Mouse (Mus musculus): Measurements from ENCODE around the gene Azin2. TPM values are rescaled to one million over a fixed set of nuclear protein-coding genes. Genes with fewer than 3 reads are reported as not detected.

Gene Azin2
- polyA plus RNA-seq, 1 experiment from 2014 or later, result 4.7 TPM

GRCm38 (mm10) chr4:128992176-128992575 lies 29.9 kb upstream of the Azin2 start:
- Histone ChIP-seq H3K27ac (no peak overlapping the region), H3K4me3 (no peak overlapping the region), H3K36me3 (peaks cover 9% of the 10 kb centered on the region), H3K9me3 (no peaks in the 10 kb centered on the region), H3K4me1 (peaks cover 26% of the 10 kb centered on the region), H3K27me3 (ENCODE audit: insufficient read depth, poor library complexity, severe bottlenecking) (0 out of 2 replicates have a peak, but pooled peaks cover 8% of the 10 kb centered on the region)
- DNase-seq (ENCODE audit: low spot score), result no peak
- 88% methylated on average over 3 of the region's 3 CpGs for WGBS

DNA sequence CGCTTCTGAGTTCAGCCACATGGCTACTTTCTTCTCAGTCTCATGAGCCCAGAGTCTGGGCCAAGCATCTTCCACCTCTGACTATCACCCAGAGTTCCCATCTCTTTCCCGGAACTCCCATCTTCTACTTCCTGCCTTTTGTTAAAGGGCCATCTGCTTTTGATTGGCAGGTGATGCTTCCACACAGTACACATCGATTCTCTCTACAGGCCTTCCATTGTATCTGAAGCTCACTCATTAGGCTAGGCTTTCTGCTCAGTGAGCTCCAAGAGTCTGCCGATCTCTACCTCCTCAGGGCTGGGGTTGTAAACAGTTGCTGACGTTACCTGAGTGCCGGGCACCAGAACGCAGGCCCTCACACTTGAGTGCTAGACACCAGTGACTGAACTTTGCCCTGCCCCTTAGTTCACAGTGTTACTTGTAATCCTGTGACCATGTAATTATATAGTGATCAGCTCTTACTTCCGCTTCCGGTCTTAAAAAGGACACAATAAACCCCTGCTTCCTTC lies 29.3 kb upstream of the Azin2 start, which contains the start of gene Ak2:
TSS of gene Ak2 (plus strand) at position 459 of the 509 bp plus-strand sequence.
- Histone ChIP-seq H3K36me3 (peaks cover 5% of the 10 kb centered on the region; the same call in 1 of the 2 replicates), H3K27ac (peak within 1 kb of the TSS; percentile 63), H3K4me1 (peaks cover 24% of the 10 kb centered on the region), H3K9me3 (no peaks in the 10 kb centered on the region), H3K4me3 (peak within 1 kb of the TSS; percentile 91; the same call in 1 of the 2 replicates), H3K27me3 (ENCODE audit: insufficient read depth, poor library complexity, severe bottlenecking) (0 out of 2 replicates have a peak, but pooled peaks cover 8% of the 10 kb centered on the region)
- no peak for DNase-seq (ENCODE audit: low spot score)
- WGBS, result 92% methylated on average over 9 of the region's 9 CpGs

GRCm38 (mm10) chr4:128989678-128990077 lies 27.4 kb upstream of the Azin2 start:
- Histone ChIP-seq H3K27me3 (ENCODE audit: insufficient read depth, poor library complexity, severe bottlenecking) (0 out of 2 replicates have a peak, but pooled peaks cover 8% of the 10 kb centered on the region), H3K9me3 (no peaks in the 10 kb centered on the region), H3K4me1 (peaks cover 21% of the 10 kb centered on the region), H3K4me3 (no peak overlapping the region), H3K27ac (no peak overlapping the region), H3K36me3 (no peaks in the 10 kb centered on the region)
- DNase-seq (ENCODE audit: low spot score), result no peak
- WGBS, result 54% methylated on average over 11 of the region's 11 CpGs

DNA sequence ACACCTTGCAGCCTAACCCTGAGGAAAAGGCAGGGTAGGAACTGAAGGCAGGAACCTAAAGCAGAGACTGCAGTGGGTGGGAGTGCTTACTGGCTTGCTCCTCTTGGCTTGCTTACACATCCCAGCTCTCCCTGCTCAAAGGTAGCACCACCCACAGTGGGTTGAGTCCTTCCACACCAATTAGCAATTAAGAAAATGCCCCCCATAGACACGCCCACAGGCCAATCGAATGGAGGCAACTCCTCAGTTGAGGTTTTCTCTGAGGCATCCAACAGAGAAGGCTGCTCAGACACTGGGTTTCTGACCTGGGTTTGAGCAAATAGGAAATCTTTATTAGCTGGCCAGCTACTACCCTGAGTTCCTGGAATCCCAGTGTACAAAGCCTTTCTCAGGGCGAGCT lies 26.7 kb upstream of the Azin2 start:
- no peak for DNase-seq (ENCODE audit: low spot score)
- H3K27me3 ChIP-seq (ENCODE audit: insufficient read depth, poor library complexity, severe bottlenecking), result 0 out of 2 replicates have a peak, but pooled peaks cover 8% of the 10 kb centered on the region
- H3K4me3 ChIP-seq, result no peak overlapping the region
- H3K4me1 ChIP-seq, result peaks cover 13% of the 10 kb centered on the region
- no peak overlapping the region for H3K27ac ChIP-seq
- H3K36me3 ChIP-seq, result no peaks in the 10 kb centered on the region
- H3K9me3 ChIP-seq, result no peaks in the 10 kb centered on the region
- WGBS, result 70% methylated on average over 3 of the region's 3 CpGs

DNA sequence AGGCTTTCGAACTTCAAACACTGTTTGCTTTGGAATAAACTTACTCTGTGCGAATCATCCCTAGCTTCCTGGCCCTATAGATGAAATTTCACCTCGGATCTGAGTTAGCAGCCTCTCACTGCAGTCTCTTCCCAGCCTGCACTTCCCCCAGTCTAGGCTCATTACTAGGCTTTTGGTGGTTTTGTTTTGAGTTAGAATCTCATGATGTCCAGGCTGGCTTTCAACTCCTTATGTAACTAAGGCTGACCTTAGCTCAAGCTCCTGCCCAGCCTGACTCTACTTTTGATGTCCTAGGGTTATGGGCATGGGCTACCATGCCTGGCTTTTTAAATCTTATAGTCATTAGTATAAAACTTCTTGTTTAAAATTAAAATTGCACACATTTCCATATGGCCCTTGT lies 22.4 kb upstream of the Azin2 start:
- Histone ChIP-seq H3K27me3 (ENCODE audit: insufficient read depth, poor library complexity, severe bottlenecking) (0 out of 2 replicates have a peak, but pooled peaks cover 8% of the 10 kb centered on the region), H3K36me3 (no peaks in the 10 kb centered on the region), H3K27ac (no peak overlapping the region), H3K4me3 (no peak overlapping the region), H3K4me1 (peaks cover 3% of the 10 kb centered on the region; the same call in 1 of the 2 replicates), H3K9me3 (no peaks in the 10 kb centered on the region)
- WGBS, result 67% methylated on average over 3 of the region's 3 CpGs
- no peak for DNase-seq (ENCODE audit: low spot score)

GRCm38 (mm10) chr4:128983656-128984055 lies 21.4 kb upstream of the Azin2 start:
- WGBS, result 58% methylated on average over 2 of the region's 2 CpGs
- Histone ChIP-seq H3K27ac (no peak overlapping the region), H3K36me3 (no peaks in the 10 kb centered on the region), H3K9me3 (no peaks in the 10 kb centered on the region), H3K27me3 (ENCODE audit: insufficient read depth, poor library complexity, severe bottlenecking) (0 out of 2 replicates have a peak, but pooled peaks cover 4% of the 10 kb centered on the region), H3K4me3 (no peak overlapping the region), H3K4me1 (no peaks in the 10 kb centered on the region)
- DNase-seq (ENCODE audit: low spot score), result no peak

DNA sequence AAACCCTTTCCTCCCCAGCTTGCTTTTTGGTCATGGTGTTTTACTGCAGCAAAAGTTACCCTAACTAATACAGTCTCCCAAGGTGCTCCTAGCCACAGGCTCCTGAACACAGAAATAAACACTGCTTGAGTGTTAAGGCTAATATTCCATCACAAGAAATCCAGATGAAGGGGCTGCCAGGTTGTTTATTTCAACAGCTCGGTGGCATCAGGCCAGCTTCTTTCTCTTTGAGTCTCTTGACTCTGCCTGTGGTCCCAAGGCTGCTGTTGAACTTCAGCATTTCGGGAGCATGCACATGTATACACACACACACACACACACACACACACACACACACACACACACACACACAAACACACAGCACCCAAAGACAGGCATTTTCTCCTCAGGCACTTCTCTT lies 20.9 kb upstream of the Azin2 start:
- H3K36me3 ChIP-seq, result no peaks in the 10 kb centered on the region
- DNase-seq (ENCODE audit: low spot score), result no peak
- no peaks in the 10 kb centered on the region for H3K4me1 ChIP-seq
- no peaks in the 10 kb centered on the region for H3K9me3 ChIP-seq
- no peaks in the 10 kb centered on the region for H3K27me3 ChIP-seq (ENCODE audit: insufficient read depth, poor library complexity, severe bottlenecking)
- no peak overlapping the region for H3K4me3 ChIP-seq
- 88% methylated on average over 2 of the region's 2 CpGs for WGBS
- H3K27ac ChIP-seq, result no peak overlapping the region

- DNase-seq (ENCODE audit: low spot score), result no peak
- Histone ChIP-seq H3K4me3 (peak overlapping the region; percentile 12; the same call in 1 of the 2 replicates), H3K27ac (no peak overlapping the region), H3K4me1 (no peaks in the 10 kb centered on the region), H3K27me3 (ENCODE audit: insufficient read depth, poor library complexity, severe bottlenecking) (no peaks in the 10 kb centered on the region), H3K9me3 (no peaks in the 10 kb centered on the region), H3K36me3 (no peaks in the 10 kb centered on the region)
- 56% methylated on average over 11 of the region's 11 CpGs for WGBS
Measured at GRCm38 (mm10) chr4:128981833-128982180, 19.6 kb upstream of the Azin2 start.

DNA sequence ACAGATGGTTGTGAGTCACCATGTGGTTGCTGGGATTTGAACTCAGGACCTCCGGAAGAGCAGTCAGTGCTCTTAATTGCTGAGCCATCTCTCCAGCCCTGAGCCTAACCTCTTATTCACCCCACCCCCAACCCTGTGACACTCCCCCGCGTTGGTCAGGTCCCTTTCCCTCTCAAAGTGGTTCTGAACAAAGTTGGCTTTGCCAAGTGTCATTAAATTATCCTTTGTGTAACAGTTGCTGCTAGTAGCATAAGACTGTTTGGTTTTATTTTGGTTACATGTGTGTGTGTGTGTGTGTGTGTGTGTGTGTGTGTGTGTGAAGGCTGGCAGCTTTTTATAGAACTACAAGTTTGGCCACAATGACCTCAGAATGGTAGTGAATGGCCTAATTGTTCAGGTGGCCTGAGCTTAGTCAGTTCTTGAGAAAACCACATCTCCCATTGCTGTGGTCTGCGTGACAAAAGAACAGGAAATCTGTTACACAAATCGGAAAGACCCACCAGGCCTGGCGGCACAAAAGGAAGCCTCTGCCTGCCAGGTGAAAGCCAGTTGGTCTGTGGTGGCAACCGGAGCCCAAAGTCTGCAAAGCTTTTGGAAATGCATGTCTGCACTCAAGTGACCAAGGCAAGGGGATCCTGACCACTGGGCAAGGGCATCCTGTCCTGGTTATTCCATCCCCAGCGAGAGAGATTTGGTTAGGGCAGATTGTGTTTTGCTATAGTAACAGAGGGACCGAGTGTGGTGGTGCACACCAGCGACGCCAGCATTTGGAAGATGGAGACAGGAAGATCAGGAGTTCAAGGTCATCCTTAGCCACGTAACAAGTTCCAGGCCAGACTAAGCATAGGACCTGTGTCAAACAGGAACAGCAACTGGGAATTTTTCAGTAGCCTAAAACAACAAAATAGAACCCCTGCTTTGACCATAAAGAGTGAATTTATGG lies 18.9 kb upstream of the Azin2 start:
- Histone ChIP-seq H3K27me3 (ENCODE audit: insufficient read depth, poor library complexity, severe bottlenecking) (no peaks in the 10 kb centered on the region), H3K27ac (no peak overlapping the region), H3K36me3 (no peaks in the 10 kb centered on the region), H3K4me3 (no peak overlapping the region), H3K9me3 (no peaks in the 10 kb centered on the region), H3K4me1 (no peaks in the 10 kb centered on the region)
- WGBS, result 79% methylated on average over 12 of the region's 12 CpGs
- no peak for DNase-seq (ENCODE audit: low spot score)

GRCm38 (mm10) chr4:128978634-128979033 lies 16.4 kb upstream of the Azin2 start:
- H3K27me3 ChIP-seq (ENCODE audit: insufficient read depth, poor library complexity, severe bottlenecking), result no peaks in the 10 kb centered on the region

GRCm38 (mm10) chr4:128977217-128977616 lies 15.0 kb upstream of the Azin2 start:
- Histone ChIP-seq H3K36me3 (no peaks in the 10 kb centered on the region), H3K4me3 (no peak overlapping the region), H3K27ac (no peak overlapping the region), H3K27me3 (ENCODE audit: insufficient read depth, poor library complexity, severe bottlenecking) (no peaks in the 10 kb centered on the region), H3K4me1 (no peaks in the 10 kb centered on the region), H3K9me3 (no peaks in the 10 kb centered on the region)
- no peak for DNase-seq (ENCODE audit: low spot score)
- 71% methylated on average over 3 of the region's 3 CpGs for WGBS

More at GRCm38 (mm10) chr4:128978634-128979033, 16.4 kb upstream of the Azin2 start:
- Histone ChIP-seq H3K4me1 (no peaks in the 10 kb centered on the region), H3K4me3 (no peak overlapping the region), H3K36me3 (no peaks in the 10 kb centered on the region), H3K9me3 (no peaks in the 10 kb centered on the region), H3K27ac (no peak overlapping the region)
- 40% methylated on average over 1 of the region's 1 CpGs for WGBS
- no peak for DNase-seq (ENCODE audit: low spot score)

GRCm38 (mm10) chr4:128976577-128976976 lies 14.3 kb upstream of the Azin2 start:
- Histone ChIP-seq H3K4me3 (no peak overlapping the region), H3K9me3 (no peaks in the 10 kb centered on the region), H3K4me1 (no peaks in the 10 kb centered on the region), H3K27me3 (ENCODE audit: insufficient read depth, poor library complexity, severe bottlenecking) (no peaks in the 10 kb centered on the region), H3K36me3 (no peaks in the 10 kb centered on the region), H3K27ac (no peak overlapping the region)
- WGBS, result 86% methylated on average over 4 of the region's 4 CpGs
- DNase-seq (ENCODE audit: low spot score), result no peak

GRCm38 (mm10) chr4:128974677-128975076 lies 12.4 kb upstream of the Azin2 start:
- no peaks in the 10 kb centered on the region for H3K36me3 ChIP-seq
- H3K27ac ChIP-seq, result no peak overlapping the region
- peaks cover under 1% of the 10 kb centered on the region; the same call in 1 of the 2 replicates for H3K27me3 ChIP-seq (ENCODE audit: insufficient read depth, poor library complexity, severe bottlenecking)
- H3K4me3 ChIP-seq, result no peak overlapping the region
- H3K4me1 ChIP-seq, result 0 out of 2 replicates have a peak, but pooled peaks cover 3% of the 10 kb centered on the region
- DNase-seq (ENCODE audit: low spot score), result no peak
- WGBS, result 72% methylated on average over 8 of the region's 8 CpGs
- no peaks in the 10 kb centered on the region for H3K9me3 ChIP-seq

All from heart, embryonic 10.5 days (tissue).